16 mouse cellular contexts compared by ENCODE assay signal in genomic region chr10:107234421-107235400, GRCm38 (mm10).
DNase-seq lines count a peak whose midpoint lies in the region.
"Had no signal": no experiment of that assay in that cellular context is flagged by ENCODE, and none has a peak within 500 bp of the region (broad histone marks: within the 10 kb centered on the region; RNA-seq: fewer than 3 reads in every experiment).

No protein-coding gene starts in this region.

- DNase-seq in 3T3-L1 (ENCODE audit: low read depth, low spot score) (peak; percentile 96), adipocyte (ENCODE audit: low spot score) (peak; percentile 94)
- DNase-seq in kidney, postnatal 14 days = no peak
- no peak for DNase-seq in cerebellum, postnatal 14 days
- DNase-seq: adrenal gland, adult 2 months; adrenal gland, adult 8-10 months; adrenal gland, postnatal 10 days; adrenal gland, postnatal 14 days; adrenal gland, postnatal 25 days; adrenal gland, postnatal 36 days; B cell, adult 2 months; cerebellum, adult 11 months; cerebellum, adult 11-12 months; cerebellum, adult 18-20 months; cerebellum, adult 2 months; cerebellum, adult 8-10 months had no signal

Comparison
In these comparisons a context has a peak if more than half of its experiments do, and no peak if none do; other contexts are left out.
1. DNase-seq: peak in 3T3-L1 (single experiment) and adipocyte (single experiment); none in kidney, postnatal 14 days (single experiment) and cerebellum, postnatal 14 days (0 of 2).